Mouse (Mus musculus) retina, adult 2 months (tissue): ENCODE results near the gene Yipf2.

Source experiments
- DNase-seq: peaks from one replicate; pipeline ENCODE4 v3.0.0-alpha.2; 2012; ENCODE audit warnings: low read depth, low spot score

Gene Yipf2

GRCm38 (mm10) chr9:21592703-21593121, at the start of gene Yipf2, which contains the start of gene Timm29:
Gene Yipf2 (minus strand): TSS chr9:21592828.
Gene Timm29 (plus strand): TSS chr9:21592722.
- DNase-seq = peak; percentile 97

- no peak for DNase-seq
Measured at GRCm38 (mm10) chr9:21639031-21639430, 46.4 kb upstream of the Yipf2 start.

GRCm38 (mm10) chr9:21635639-21636038, 43.0 kb upstream of the Yipf2 start:
- no peak for DNase-seq

- DNase-seq = no peak
Measured at GRCm38 (mm10) chr9:21633106-21633505, 40.5 kb upstream of the Yipf2 start.

GRCm38 (mm10) chr9:21630673-21631072, 38.0 kb upstream of the Yipf2 start:
- peak; percentile 26 for DNase-seq

GRCm38 (mm10) chr9:21627145-21627795, 34.6 kb upstream of the Yipf2 start:
- DNase-seq = no peak

- no peak for DNase-seq
Measured at GRCm38 (mm10) chr9:21626571-21626970, 33.9 kb upstream of the Yipf2 start.

GRCm38 (mm10) chr9:21625342-21626339, 33.0 kb upstream of the Yipf2 start:
- no peak for DNase-seq

- DNase-seq = no peak
Measured at GRCm38 (mm10) chr9:21622676-21623075, 30.0 kb upstream of the Yipf2 start.

- DNase-seq = no peak
Measured at GRCm38 (mm10) chr9:21620229-21620628, 27.6 kb upstream of the Yipf2 start.

GRCm38 (mm10) chr9:21617066-21617465, 24.4 kb upstream of the Yipf2 start:
- DNase-seq = no peak

GRCm38 (mm10) chr9:21616232-21616781, 23.7 kb upstream of the Yipf2 start:
- DNase-seq = peak; percentile 69

- peak; percentile 99 for DNase-seq
Measured at GRCm38 (mm10) chr9:21615617-21616231, 23.1 kb upstream of the Yipf2 start, which contains the start of gene Smarca4. Gene Smarca4 (plus strand): TSS chr9:21616169.

GRCm38 (mm10) chr9:21614864-21615616, 22.4 kb upstream of the Yipf2 start:
- DNase-seq = no peak

- no peak for DNase-seq
Measured at GRCm38 (mm10) chr9:21609861-21610260, 17.2 kb upstream of the Yipf2 start.

GRCm38 (mm10) chr9:21606648-21607047, 14.0 kb upstream of the Yipf2 start:
- no peak for DNase-seq

GRCm38 (mm10) chr9:21605865-21606264, 13.2 kb upstream of the Yipf2 start:
- DNase-seq = no peak

GRCm38 (mm10) chr9:21604119-21604518, 11.5 kb upstream of the Yipf2 start:
- no peak for DNase-seq

GRCm38 (mm10) chr9:21601722-21602399, 9.2 kb upstream of the Yipf2 start:
- DNase-seq = peak; percentile 67

GRCm38 (mm10) chr9:21601073-21601472, 8.4 kb upstream of the Yipf2 start:
- DNase-seq = no peak
